Mouse (Mus musculus) brain, embryonic 14.5 days (tissue): ENCODE data around the gene Adat1.

ENCODE experiments used
- CTCF ChIP-seq: fragments of 200-500 bp; IDR thresholded peaks from 2 replicates; pipeline ENCODE4 v1.5.1; 2012; ENCODE audit warnings: inconsistent platforms, mild to moderate bottlenecking, moderate library complexity, borderline replicate concordance; ENCODE audit not compliant: insufficient read depth, insufficient read length; ENCODE audit errors: extremely low read depth
- POLR2A ChIP-seq: fragments of 200-500 bp; IDR thresholded peaks from 2 replicates; pipeline ENCODE4 v1.6.1; 2012; ENCODE audit warnings: mild to moderate bottlenecking, inconsistent platforms, borderline replicate concordance; ENCODE audit not compliant: poor library complexity, insufficient read depth, insufficient read length, severe bottlenecking; ENCODE audit errors: extremely low read depth

DNA sequence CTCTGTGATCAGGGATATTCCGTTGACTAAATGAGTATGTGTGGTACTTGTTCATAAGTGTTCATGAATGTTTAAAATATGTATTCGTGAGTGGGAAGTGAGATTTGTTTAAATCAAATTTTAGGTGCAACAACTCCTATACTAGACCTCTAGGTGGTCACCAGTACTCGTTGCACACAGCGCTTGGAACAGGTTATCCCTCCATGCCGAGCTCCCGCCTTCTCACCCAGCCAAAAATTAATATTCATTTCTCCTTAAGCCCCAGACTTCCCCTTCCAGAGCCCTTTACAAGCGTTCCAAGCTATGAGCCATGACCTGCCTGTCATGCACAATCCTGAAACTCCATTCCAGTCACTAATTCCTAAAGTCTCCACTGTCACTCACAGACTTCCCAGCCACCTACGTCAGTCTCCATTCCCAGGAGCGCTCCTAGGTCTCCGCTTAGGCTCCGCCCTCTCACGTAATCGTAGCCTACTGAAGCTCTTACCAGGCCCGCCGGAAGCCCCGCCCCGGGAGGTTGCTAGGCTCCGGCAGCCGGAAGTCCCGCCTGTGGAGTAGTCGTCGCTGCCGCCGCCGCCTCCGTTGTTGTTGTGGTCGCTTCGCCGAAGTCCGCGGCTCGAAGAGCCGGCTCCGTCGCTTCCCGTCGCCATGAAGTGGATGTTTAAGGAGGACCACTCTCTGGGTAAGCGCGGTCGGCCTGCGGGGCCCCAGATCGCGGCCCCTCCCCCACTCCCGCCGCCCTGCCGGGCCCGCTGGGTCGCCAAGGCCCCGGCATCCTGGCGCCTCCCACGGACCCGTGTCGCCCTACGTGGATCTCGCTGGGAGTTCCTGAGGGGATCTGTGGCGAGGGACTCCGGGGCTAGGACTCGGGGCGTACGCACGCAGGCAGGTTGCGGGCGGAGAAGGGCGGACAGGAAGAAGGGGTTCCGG is 51.7 kb downstream of the Adat1 start, which contains the start of gene Gabarapl2:
- no peak for TF ChIP-seq CTCF
- TF ChIP-seq POLR2A, result peak; percentile 49; the same call in 1 of the 2 replicates
